Mouse (Mus musculus) E14TG2a.4 (cell line): ENCODE measurements around the gene Pole2.

Experiments used
- CTCF ChIP-seq: conservative IDR thresholded peaks from 2 replicates; pipeline ENCODE4 v1.5.1; 2014; ENCODE audit warnings: low read length
- POU5F1 ChIP-seq: IDR thresholded peaks from 2 replicates; pipeline ENCODE4 v1.6.1; 2014; ENCODE audit warnings: low read length, borderline replicate concordance

DNA sequence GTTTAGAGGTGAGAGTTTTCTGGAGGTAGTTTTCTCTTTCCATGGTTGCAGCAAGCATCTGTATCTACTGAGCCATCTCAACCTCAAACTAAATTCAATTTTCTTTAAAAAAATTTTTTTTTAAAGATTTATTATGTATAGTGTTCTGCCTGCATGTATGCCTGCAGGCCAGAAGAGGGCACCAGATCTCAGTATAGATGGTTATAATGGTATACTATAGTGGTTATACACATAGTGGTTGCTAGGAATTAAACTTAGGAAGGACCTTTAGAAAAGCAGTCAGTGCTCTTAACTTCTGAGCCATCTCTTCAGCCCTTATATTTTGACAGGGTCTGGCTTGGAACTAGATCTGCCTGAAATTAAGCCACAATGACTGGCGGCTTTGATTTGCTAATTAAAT lies 37.5 kb downstream of the Pole2 start:
- TF ChIP-seq CTCF, result peak; percentile 39
- no peak for TF ChIP-seq POU5F1
